Mouse (Mus musculus) myocyte (in vitro differentiated cells): Measurements from ENCODE around the gene Dph2. TPM values are rescaled to one million over a fixed set of nuclear protein-coding genes. Genes with fewer than 3 reads are reported as not detected.

Source experiments
- H3K27me3 ChIP-seq: one replicate; pipeline ENCODE4 v1.6.1; 2011; ENCODE audit not compliant: control insufficient read depth, insufficient read depth, insufficient read length
- H3K36me3 ChIP-seq: one replicate; pipeline ENCODE4 v1.6.1; 2011; ENCODE audit not compliant: control insufficient read depth, insufficient read depth
- H3K4me2 ChIP-seq: one replicate; pipeline ENCODE4 v1.6.1; 2011; ENCODE audit warnings: low read depth, control low read depth
- H3K4me3 ChIP-seq: one replicate; pipeline ENCODE4 v1.5.1; 2011; ENCODE audit warnings: mild to moderate bottlenecking, control low read depth, moderate library complexity
- H3K79me2 ChIP-seq: one replicate; pipeline ENCODE4 v1.6.1; 2011; ENCODE audit not compliant: control insufficient read depth, insufficient read depth
- H3ac ChIP-seq: one replicate; pipeline ENCODE4 v1.6.1; 2011; ENCODE audit not compliant: control insufficient read depth, insufficient read length
- CEBPB ChIP-seq: IDR thresholded peaks from 2 replicates; pipeline ENCODE4 v1.6.1; 2011; ENCODE audit warnings: mild to moderate bottlenecking, moderate library complexity; ENCODE audit not compliant: poor library complexity, insufficient read depth, severe bottlenecking
- E2F4 ChIP-seq: IDR thresholded peaks from one replicate; pipeline ENCODE4 v1.6.1; 2011; ENCODE audit warnings: mild to moderate bottlenecking, control low read depth, moderate library complexity; ENCODE audit not compliant: insufficient read depth
- MAX ChIP-seq: IDR thresholded peaks from one replicate; pipeline ENCODE4 v1.6.1; 2011; ENCODE audit warnings: low read depth, mild to moderate bottlenecking, control low read depth
- MYOD1 ChIP-seq, 3 experiments: IDR thresholded peaks; one replicate each; pipeline ENCODE4 v1.6.1; 2011; ENCODE audit warnings: control low read depth in 2 of 3, low read depth in 2 of 3, mild to moderate bottlenecking in 2 of 3, moderate library complexity in 1 of 3; ENCODE audit not compliant: insufficient read length in 2 of 3, control insufficient read depth in 1 of 3
- MYOG ChIP-seq, 3 experiments: IDR thresholded peaks; one replicate each; pipeline ENCODE4 v1.6.1; 2011; ENCODE audit warnings: control low read depth in 2 of 3, low read depth in 2 of 3, mild to moderate bottlenecking in 2 of 3; ENCODE audit not compliant: insufficient read length in 2 of 3, control insufficient read depth in 1 of 3, insufficient read depth in 1 of 3
- POLR2A ChIP-seq: IDR thresholded peaks from one replicate; pipeline ENCODE4 v1.6.1; 2011; ENCODE audit warnings: low read depth, mild to moderate bottlenecking, control low read depth, moderate library complexity; ENCODE audit not compliant: insufficient read length
- POLR2AphosphoS2 ChIP-seq: IDR thresholded peaks from one replicate; pipeline ENCODE4 v1.6.1; 2011; ENCODE audit warnings: low read depth, control low read depth; ENCODE audit not compliant: insufficient read length
- REST ChIP-seq: IDR thresholded peaks from one replicate; pipeline ENCODE4 v1.6.1; 2011; ENCODE audit warnings: mild to moderate bottlenecking, control low read depth, moderate library complexity; ENCODE audit not compliant: insufficient read depth, insufficient read length
- SRF ChIP-seq: IDR thresholded peaks from one replicate; pipeline ENCODE4 v1.6.1; 2011; ENCODE audit warnings: low read depth; ENCODE audit not compliant: control insufficient read depth, insufficient read length
- TCF12 ChIP-seq: IDR thresholded peaks from one replicate; pipeline ENCODE4 v1.6.1; 2011; ENCODE audit warnings: mild to moderate bottlenecking, control low read depth; ENCODE audit not compliant: poor library complexity, insufficient read depth, severe bottlenecking
- TCF3 ChIP-seq: IDR thresholded peaks from one replicate; pipeline ENCODE4 v1.6.1; 2011; ENCODE audit warnings: low read depth, control low read depth; ENCODE audit not compliant: insufficient read length
- USF1 ChIP-seq: IDR thresholded peaks from one replicate; pipeline ENCODE4 v1.6.1; 2011; ENCODE audit warnings: low read depth, mild to moderate bottlenecking, control low read depth, moderate library complexity
- polyA plus RNA-seq: library from polyadenylated mRNA; unstranded; fragments of >200 nt; fragmentation: generic; extraction: Trizol; gene quantifications from one replicate; pipeline ENCODE4 v1.2.1, GENCODE M21; 2012; ENCODE audit warnings: missing spikeins

The Dph2 gene
- polyA plus RNA-seq, 1 experiment = 8.5 TPM

DNA sequence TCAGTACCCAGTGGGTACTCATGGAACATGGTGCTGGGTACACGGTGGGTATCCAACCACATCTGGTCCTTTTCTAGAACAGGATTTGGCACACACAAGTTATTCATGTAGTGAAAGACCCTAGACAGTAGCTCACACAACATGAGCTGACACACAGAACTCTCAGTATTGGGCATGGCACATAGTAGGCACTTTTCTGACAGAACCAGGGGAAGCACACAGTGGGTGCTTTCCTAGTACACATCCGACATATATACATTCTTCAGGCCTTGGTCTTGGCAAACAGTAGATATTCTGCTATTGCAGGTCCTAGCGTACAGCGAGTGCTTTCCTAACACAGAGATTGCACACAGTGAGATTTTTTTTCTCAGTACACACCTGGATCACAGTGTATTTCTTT lies 45.6 kb downstream of the Dph2 start:
- H3K27me3 ChIP-seq = no peaks in the 10 kb centered on the region
- H3K4me3 ChIP-seq = no peak overlapping the region
- no peak overlapping the region for H3ac ChIP-seq
- peaks cover 33% of the 10 kb centered on the region for H3K36me3 ChIP-seq
- no peaks in the 10 kb centered on the region for H3K79me2 ChIP-seq
- TF ChIP-seq E2F4 (no peak), REST (no peak), SRF (no peak), USF1 (no peak), TCF3 (no peak), MYOD1 (IDR thresholded peaks at IDR 0.05; ENCODE audit: control insufficient read depth in 1 of 3, insufficient read length in 2 of 3, low read depth in 2 of 3) (no peak), MYOG (IDR thresholded peaks at IDR 0.05; ENCODE audit: control insufficient read depth in 1 of 3, insufficient read depth in 1 of 3, insufficient read length in 2 of 3, low read depth in 2 of 3) (no peak), CEBPB (no peak), POLR2A (no peak), POLR2AphosphoS2 (no peak), MAX (no peak), TCF12 (no peak)
- no peak overlapping the region for H3K4me2 ChIP-seq

- H3K36me3 ChIP-seq = peaks cover 33% of the 10 kb centered on the region
- no peaks in the 10 kb centered on the region for H3K27me3 ChIP-seq
- no peak for TF ChIP-seq POLR2A
- peak in 1 of 3 experiments; percentile 3 for TF ChIP-seq MYOD1 (IDR thresholded peaks at IDR 0.05; ENCODE audit: control insufficient read depth in 1 of 3, insufficient read length in 2 of 3, low read depth in 2 of 3)
- peak in 1 of 3 experiments; percentile 54 for TF ChIP-seq MYOG (IDR thresholded peaks at IDR 0.05; ENCODE audit: control insufficient read depth in 1 of 3, insufficient read depth in 1 of 3, insufficient read length in 2 of 3, low read depth in 2 of 3)
- TF ChIP-seq REST = no peak
- TF ChIP-seq POLR2AphosphoS2 = no peak
- H3K4me3 ChIP-seq = no peak overlapping the region
- no peaks in the 10 kb centered on the region for H3K79me2 ChIP-seq
- H3K4me2 ChIP-seq = no peak overlapping the region
- H3ac ChIP-seq = no peak overlapping the region
Measured at GRCm38 (mm10) chr4:117845316-117845715, 46.5 kb downstream of the Dph2 start.

GRCm38 (mm10) chr4:117844467-117844866 lies 47.4 kb downstream of the Dph2 start:
- Histone ChIP-seq H3ac (no peak overlapping the region), H3K4me3 (no peak overlapping the region), H3K4me2 (no peak overlapping the region), H3K27me3 (no peaks in the 10 kb centered on the region), H3K79me2 (no peaks in the 10 kb centered on the region), H3K36me3 (peaks cover 33% of the 10 kb centered on the region)
- TF ChIP-seq POLR2AphosphoS2 (no peak), USF1 (no peak), MYOG (IDR thresholded peaks at IDR 0.05; ENCODE audit: control insufficient read depth in 1 of 3, insufficient read depth in 1 of 3, insufficient read length in 2 of 3, low read depth in 2 of 3) (no peak), TCF12 (no peak), REST (no peak), TCF3 (no peak), CEBPB (no peak), E2F4 (no peak), POLR2A (no peak), SRF (no peak), MYOD1 (IDR thresholded peaks at IDR 0.05; ENCODE audit: control insufficient read depth in 1 of 3, insufficient read length in 2 of 3, low read depth in 2 of 3) (no peak), MAX (no peak)

- H3K4me3 ChIP-seq = no peak overlapping the region
- peaks cover 9% of the 10 kb centered on the region for H3K79me2 ChIP-seq
- TF ChIP-seq TCF3 (no peak), MAX (no peak), USF1 (no peak), REST (no peak), POLR2AphosphoS2 (no peak), MYOG (IDR thresholded peaks at IDR 0.05; ENCODE audit: control insufficient read depth in 1 of 3, insufficient read depth in 1 of 3, insufficient read length in 2 of 3, low read depth in 2 of 3) (no peak)
- no peaks in the 10 kb centered on the region for H3K27me3 ChIP-seq
- H3K36me3 ChIP-seq = peaks cover 33% of the 10 kb centered on the region
- H3ac ChIP-seq = no peak overlapping the region
- H3K4me2 ChIP-seq = no peak overlapping the region
Measured at GRCm38 (mm10) chr4:117843101-117843500, 48.7 kb downstream of the Dph2 start.

DNA sequence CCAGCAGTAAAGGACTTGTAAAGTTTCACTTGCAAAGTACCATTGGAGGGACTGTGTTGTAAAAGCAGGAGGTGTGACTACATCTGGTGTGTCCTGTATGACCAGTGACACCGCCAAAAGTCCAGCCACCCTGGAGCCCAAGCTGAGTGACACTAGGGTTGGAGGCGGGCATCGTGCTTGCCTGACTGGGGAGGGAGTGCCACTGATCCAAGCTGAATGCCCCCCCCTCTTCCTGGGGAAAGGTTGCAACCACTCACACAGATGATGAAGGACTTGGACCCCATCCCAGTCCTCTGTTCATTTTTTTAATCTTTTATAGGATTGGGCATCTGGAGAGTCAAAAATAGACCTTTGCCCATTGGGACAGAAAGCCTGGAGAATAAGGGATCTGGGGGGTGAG lies 50.3 kb downstream of the Dph2 start:
- TF ChIP-seq POLR2AphosphoS2 (peak; percentile 64), MYOG (IDR thresholded peaks at IDR 0.05; ENCODE audit: control insufficient read depth in 1 of 3, insufficient read depth in 1 of 3, insufficient read length in 2 of 3, low read depth in 2 of 3) (no peak)
- Histone ChIP-seq H3K36me3 (peaks cover 29% of the 10 kb centered on the region), H3K79me2 (peaks cover 22% of the 10 kb centered on the region), H3K27me3 (no peaks in the 10 kb centered on the region), H3ac (no peak overlapping the region), H3K4me3 (no peak overlapping the region), H3K4me2 (no peak overlapping the region)
